Mouse (Mus musculus) liver, embryonic 16.5 days (tissue): ENCODE data around the gene Eml3. TPM values are rescaled to one million over a fixed set of nuclear protein-coding genes. Genes with fewer than 3 reads are reported as not detected.

Source experiments
- ATAC-seq: fragments of 200-750 bp; cut with Nextera tagmentation; 2 replicates; pipeline ENCODE4 v1.8.0; 2017; ENCODE audit warnings: low read depth, mild to moderate bottlenecking, moderate number of reproducible peaks, moderate library complexity
- H3K27ac ChIP-seq: fragments of 300-500 bp; sonication (generic); 2 replicates; pipeline ENCODE4 v1.5.1; 2014; ENCODE audit warnings: mild to moderate bottlenecking, low read length
- H3K27me3 ChIP-seq: fragments of 300-500 bp; sonication (generic); 2 replicates; pipeline ENCODE4 v1.6.1; 2014; ENCODE audit warnings: low read depth, low read length, mixed read lengths; ENCODE audit not compliant: control insufficient read depth, insufficient read depth
- H3K36me3 ChIP-seq: fragments of 300-500 bp; sonication (generic); 2 replicates; pipeline ENCODE4 v1.6.1; 2014; ENCODE audit warnings: mild to moderate bottlenecking; ENCODE audit not compliant: control insufficient read depth, insufficient read depth
- H3K4me1 ChIP-seq: fragments of 300-500 bp; sonication (generic); 2 replicates; pipeline ENCODE4 v1.6.1; 2014; ENCODE audit warnings: low read depth, low read length, mixed read lengths; ENCODE audit not compliant: control insufficient read depth
- H3K4me2 ChIP-seq: fragments of 300-500 bp; sonication (generic); 2 replicates; pipeline ENCODE4 v1.6.1; 2014; ENCODE audit warnings: low read depth, low read length, mixed read lengths
- H3K4me3 ChIP-seq: fragments of 300-500 bp; sonication (generic); 2 replicates; pipeline ENCODE4 v1.5.1; 2014; ENCODE audit warnings: low read depth, mild to moderate bottlenecking, low read length
- H3K9ac ChIP-seq: fragments of 300-500 bp; sonication (generic); 2 replicates; pipeline ENCODE4 v1.6.1; 2014; ENCODE audit warnings: low read depth, low read length
- H3K9me3 ChIP-seq: fragments of 300-500 bp; sonication (generic); replicated peaks from 2 replicates; pipeline ENCODE4 v1.6.1; 2016; ENCODE audit warnings: low read length; ENCODE audit not compliant: control insufficient read depth
- WGBS: fragments of 180-500 bp; shearing (Covaris S2); extraction: QIAGEN DNeasy Blood & Tissue Kit; methylation state at CpG from one replicate; pipeline ENCODE4 v1.1.7; 2014; ENCODE audit not compliant: insufficient replicate concordance; 5-methylcytosine and 5-hydroxymethylcytosine counted together
- polyA plus RNA-seq: library from polyadenylated mRNA; unstranded; fragments of >200 nt; fragmentation: Nextera tagmentation; extraction: Ambion mirVana; gene quantifications from 2 replicates; pipeline ENCODE4 v1.2.1, GENCODE M21; 2015

The Eml3 gene
- polyA plus RNA-seq, 1 experiment from 2014 or later, result 12.8 TPM

DNA sequence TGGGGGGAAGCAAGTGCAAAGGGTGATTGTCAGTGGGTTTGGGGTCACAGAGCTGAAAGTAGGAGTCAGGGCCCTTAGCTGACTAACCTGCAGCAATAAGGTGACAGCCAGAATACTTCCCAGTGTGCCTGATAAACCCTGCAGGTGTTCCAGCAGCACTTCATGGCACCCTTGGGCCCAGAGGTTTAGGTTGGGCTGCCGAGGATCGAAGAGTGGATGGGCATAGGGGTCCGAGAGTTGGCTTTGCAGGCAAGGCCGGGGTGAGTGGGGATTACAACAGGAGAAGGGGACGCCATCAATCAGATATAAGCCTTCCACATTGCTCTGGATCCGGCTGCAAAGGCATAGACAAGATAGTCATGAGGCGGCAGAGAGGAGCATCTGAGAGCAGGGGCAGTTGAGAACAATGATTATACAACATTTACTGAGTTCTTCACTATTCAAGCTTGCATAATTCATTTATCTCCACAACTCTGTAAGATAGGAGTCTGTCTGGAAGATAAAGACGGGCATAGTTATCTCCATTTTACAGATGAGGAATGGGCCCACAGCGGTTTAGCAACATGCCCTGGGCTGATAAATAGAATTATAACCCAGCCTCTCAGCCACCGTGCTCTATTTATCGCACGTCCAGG lies 1.3 kb upstream of the Eml3 start:
- H3K27ac ChIP-seq, result peak overlapping the region; percentile 91
- peaks cover 43% of the 10 kb centered on the region for H3K4me1 ChIP-seq
- H3K27me3 ChIP-seq, result no peaks in the 10 kb centered on the region
- no peaks in the 10 kb centered on the region for H3K36me3 ChIP-seq
- peak overlapping the region; percentile 1; the same call in 1 of the 2 replicates for H3K9ac ChIP-seq
- 27% methylated on average over 12 of the region's 12 CpGs for WGBS
- peak overlapping the region; percentile 90 for H3K4me3 ChIP-seq
- ATAC-seq, result peak; percentile 37
- no peaks in the 10 kb centered on the region for H3K9me3 ChIP-seq
- peak overlapping the region; percentile 99 for H3K4me2 ChIP-seq

DNA sequence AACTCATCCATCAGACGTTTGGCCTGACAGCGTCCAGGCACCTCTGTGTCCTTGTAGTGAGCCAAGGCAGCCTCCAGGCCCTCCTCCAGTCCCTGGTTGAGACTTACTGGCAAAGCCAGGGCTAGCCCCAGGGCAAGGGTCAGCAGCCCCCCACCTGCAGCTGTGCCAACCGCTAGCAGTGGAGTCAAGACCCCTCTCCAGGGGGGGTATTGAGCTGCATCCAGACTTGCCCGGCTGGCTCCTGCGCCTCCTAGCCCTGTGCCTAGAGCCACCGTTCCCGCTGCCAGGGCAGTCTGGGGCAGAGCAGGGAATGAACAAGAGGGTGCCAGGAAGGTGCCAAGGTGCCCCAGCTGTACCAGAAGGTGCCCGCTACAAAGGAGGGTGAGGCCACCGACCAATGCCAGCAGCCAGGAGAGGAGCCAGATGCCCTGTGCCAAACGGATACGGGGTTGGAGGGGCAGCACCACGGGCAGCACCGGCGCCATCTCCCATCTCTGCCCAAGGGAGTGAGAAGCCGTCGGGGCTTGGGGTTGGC lies 596 bp upstream of the Eml3 start:
- peaks cover 41% of the 10 kb centered on the region for H3K4me1 ChIP-seq
- peak; percentile 0; the same call in 1 of the 2 replicates for ATAC-seq

DNA sequence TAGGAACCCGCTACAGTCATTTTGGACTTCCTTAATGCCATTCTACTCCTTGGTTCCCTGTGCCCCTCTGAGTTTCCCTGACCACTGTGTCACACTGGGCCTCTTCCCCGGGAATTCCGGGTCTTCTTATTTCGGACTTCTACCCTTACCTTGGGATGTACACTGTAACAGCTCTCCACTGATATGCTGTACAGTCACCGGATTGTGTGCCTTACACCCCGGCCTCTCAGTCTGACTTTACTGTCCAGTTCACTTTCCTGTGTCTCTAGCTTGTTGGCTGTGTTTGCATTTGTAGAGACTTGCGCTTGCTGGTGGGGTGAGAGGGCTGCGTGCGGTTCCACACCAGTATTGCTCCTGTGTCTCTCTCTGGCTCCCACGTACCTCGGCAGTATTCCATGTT lies 765 bp downstream of the Eml3 start:
- Histone ChIP-seq H3K36me3 (peaks cover 5% of the 10 kb centered on the region; the same call in 1 of the 2 replicates), H3K27ac (peak overlapping the region; percentile 91)

More for the DNA sequence above, 596 bp upstream of the Eml3 start:
- Histone ChIP-seq H3K9ac (peak overlapping the region; percentile 88), H3K4me3 (peak overlapping the region; percentile 90), H3K27ac (peak overlapping the region; percentile 91), H3K9me3 (no peaks in the 10 kb centered on the region), H3K4me2 (peak overlapping the region; percentile 99), H3K36me3 (peaks cover 2% of the 10 kb centered on the region; the same call in 1 of the 2 replicates), H3K27me3 (no peaks in the 10 kb centered on the region)
- 30% methylated on average over 16 of the region's 16 CpGs for WGBS

DNA sequence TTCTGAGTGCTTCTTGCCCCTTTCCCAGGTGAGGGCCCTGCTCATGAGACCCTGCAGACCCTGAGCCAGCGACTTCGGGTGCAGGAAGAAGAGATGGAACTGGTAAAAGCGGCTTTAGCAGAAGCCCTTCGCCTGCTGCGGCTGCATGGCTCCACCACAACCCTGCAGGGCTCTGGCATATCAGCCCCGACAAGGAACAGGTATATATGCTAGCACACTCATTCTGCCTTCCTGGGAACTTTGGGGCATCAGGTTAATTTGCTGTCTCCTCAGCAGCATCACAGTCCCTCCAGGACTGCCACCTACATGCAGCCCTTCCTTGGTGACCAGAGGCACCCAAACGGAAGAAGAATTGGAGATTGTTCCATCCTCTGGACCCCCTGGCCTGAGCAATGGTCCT lies 1.4 kb downstream of the Eml3 start:
- Histone ChIP-seq H3K36me3 (peaks cover 5% of the 10 kb centered on the region; the same call in 1 of the 2 replicates), H3K4me3 (peak overlapping the region; percentile 90), H3K27me3 (no peaks in the 10 kb centered on the region), H3K27ac (no peak overlapping the region), H3K4me1 (peaks cover 41% of the 10 kb centered on the region), H3K9me3 (no peaks in the 10 kb centered on the region), H3K9ac (peak overlapping the region; percentile 88), H3K4me2 (peak overlapping the region; percentile 99)
- no peak for ATAC-seq
- WGBS, result 75% methylated on average over 7 of the region's 7 CpGs

More for the DNA sequence above, 765 bp downstream of the Eml3 start:
- WGBS, result 6% methylated on average over 11 of the region's 11 CpGs
- peak overlapping the region; percentile 88 for H3K9ac ChIP-seq
- no peaks in the 10 kb centered on the region for H3K9me3 ChIP-seq
- peak overlapping the region; percentile 90 for H3K4me3 ChIP-seq
- ATAC-seq, result no peak
- H3K27me3 ChIP-seq, result no peaks in the 10 kb centered on the region
- H3K4me1 ChIP-seq, result peaks cover 41% of the 10 kb centered on the region
- peak overlapping the region; percentile 99 for H3K4me2 ChIP-seq

DNA sequence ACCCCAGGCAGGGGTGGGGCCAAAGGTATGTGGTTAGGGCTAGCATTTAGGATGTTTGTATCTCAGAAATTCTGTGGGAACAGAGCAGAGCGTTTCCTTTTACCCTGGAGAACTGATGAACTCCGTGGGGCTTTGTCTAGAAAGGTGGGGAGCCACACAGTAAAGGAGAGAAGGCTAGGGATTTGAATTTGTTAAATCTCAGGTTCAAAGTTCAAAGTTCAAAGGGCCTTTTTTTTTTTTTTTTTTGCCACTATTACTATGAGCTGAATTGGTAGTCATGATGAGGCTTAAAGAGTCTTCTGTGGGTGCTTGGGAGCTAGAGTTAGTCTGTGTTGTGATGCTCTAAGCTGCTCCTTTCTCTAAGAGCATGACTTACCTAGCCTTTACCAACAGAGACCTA lies 7.4 kb downstream of the Eml3 start:
- Histone ChIP-seq H3K9me3 (no peaks in the 10 kb centered on the region), H3K36me3 (peaks cover 12% of the 10 kb centered on the region; the same call in 1 of the 2 replicates), H3K4me3 (no peak overlapping the region), H3K27ac (no peak overlapping the region), H3K4me1 (peaks cover 10% of the 10 kb centered on the region), H3K4me2 (no peak overlapping the region), H3K27me3 (no peaks in the 10 kb centered on the region), H3K9ac (no peak overlapping the region)
- 85% methylated on average over 2 of the region's 2 CpGs for WGBS
- no peak for ATAC-seq

DNA sequence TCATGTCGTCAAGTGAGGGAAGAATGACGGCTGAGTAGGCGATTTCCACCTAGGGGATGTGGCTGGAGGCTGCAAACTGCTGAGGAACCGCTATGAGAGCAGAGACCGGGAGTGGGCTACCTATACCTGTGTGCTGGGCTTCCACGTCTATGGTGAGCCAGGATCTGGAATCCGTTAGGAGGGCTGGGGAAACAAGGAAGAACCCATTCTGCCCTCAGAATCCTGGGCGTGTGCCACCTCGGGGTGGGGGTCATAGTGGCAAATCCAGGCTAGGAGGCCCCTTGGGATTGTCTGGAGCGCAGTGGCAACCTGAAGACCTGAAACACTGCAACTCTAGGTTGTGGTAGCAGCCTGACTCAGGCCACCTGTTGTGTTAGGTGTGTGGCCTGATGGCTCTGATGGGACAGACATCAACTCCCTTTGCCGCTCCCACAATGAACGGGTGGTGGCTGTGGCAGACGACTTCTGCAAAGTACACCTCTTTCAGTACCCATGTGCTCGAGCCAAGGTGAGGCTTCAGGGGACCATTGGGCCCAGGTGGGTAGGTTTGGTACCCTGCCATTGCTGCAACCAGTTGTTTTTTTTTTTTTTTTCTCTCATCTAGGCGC lies 11.3 kb downstream of the Eml3 start:
- ATAC-seq, result no peak
- Histone ChIP-seq H3K4me2 (peak overlapping the region; percentile 80), H3K27ac (no peak overlapping the region), H3K4me3 (no peak overlapping the region), H3K27me3 (no peaks in the 10 kb centered on the region), H3K9me3 (no peaks in the 10 kb centered on the region), H3K36me3 (peaks cover 16% of the 10 kb centered on the region), H3K9ac (no peak overlapping the region), H3K4me1 (peaks cover 36% of the 10 kb centered on the region)
- WGBS, result 78% methylated on average over 15 of the region's 15 CpGs

DNA sequence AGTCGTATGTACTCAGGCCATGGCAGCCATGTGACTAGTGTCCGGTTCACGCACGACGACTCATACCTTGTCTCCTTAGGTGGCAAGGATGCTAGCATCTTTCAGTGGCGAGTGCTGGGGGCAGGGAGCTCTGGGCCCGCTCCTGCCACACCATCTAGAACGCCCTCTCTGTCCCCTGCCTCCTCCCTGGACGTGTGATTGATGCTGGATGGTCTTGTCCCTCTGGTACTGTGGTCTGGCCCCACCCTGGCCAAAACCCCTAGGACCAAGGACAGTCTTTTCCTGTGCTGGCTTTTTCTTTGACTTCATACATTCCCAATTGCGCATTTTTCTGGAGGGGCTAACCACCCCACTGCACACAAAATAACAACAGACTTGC lies 11.8 kb downstream of the Eml3 start:
- Histone ChIP-seq H3K9ac (peak overlapping the region; percentile 96), H3K27ac (peak overlapping the region; percentile 98), H3K9me3 (no peaks in the 10 kb centered on the region), H3K4me2 (peak overlapping the region; percentile 80), H3K4me3 (peak overlapping the region; percentile 78), H3K36me3 (peaks cover 21% of the 10 kb centered on the region), H3K27me3 (no peaks in the 10 kb centered on the region), H3K4me1 (peaks cover 41% of the 10 kb centered on the region)
- no peak for ATAC-seq
- WGBS, result 49% methylated on average over 10 of the region's 10 CpGs

DNA sequence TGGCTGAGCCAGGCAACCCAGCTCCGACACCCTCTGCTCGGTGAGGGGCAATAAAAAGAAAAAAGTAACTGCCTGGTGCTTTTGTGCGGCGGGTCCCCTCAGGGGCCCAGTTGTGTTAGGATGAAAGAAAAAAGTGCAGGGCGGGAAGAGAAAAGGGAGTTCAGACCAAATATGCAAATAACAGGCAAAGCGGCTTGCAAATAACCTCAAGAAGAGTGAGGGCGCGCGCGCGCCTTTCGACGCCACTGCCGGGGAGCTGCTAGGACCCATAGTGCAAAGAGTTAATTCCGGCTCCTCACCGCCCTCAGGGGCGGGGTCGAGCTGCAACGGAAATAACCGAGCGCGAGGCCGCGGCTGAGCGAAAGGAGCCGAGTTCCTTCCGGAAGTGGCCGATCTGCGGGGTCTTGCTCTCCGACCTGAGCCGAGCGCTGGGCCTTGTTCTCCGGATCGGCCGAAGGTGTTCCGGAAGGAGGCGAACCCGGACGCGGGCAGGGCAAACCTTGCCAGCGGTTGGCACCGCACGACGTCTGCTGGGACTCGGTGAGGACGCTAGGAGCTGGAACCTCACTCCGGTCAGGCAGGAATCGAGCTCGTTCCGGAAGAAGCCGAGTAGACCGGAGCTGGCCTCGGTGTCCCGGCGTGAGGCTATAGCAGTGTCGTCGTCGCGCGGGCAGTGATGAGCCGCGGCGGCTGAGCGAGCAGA lies 12.3 kb downstream of the Eml3 start, which contains the start of gene Mta2:
Mta2 (plus strand) TSS at position 361 of the 703 bp plus-strand sequence.
- under 1% methylated on average over 64 of the region's 64 CpGs for WGBS
- H3K9me3 ChIP-seq, result no peaks in the 10 kb centered on the region
- peak; percentile 93 for ATAC-seq
- H3K36me3 ChIP-seq, result peaks cover 24% of the 10 kb centered on the region
- peak within 1 kb of the TSS; percentile 80 for H3K4me2 ChIP-seq
- peak within 1 kb of the TSS; percentile 98 for H3K27ac ChIP-seq
- H3K27me3 ChIP-seq, result no peaks in the 10 kb centered on the region
- H3K4me1 ChIP-seq, result peaks cover 46% of the 10 kb centered on the region
- peak within 1 kb of the TSS; percentile 78 for H3K4me3 ChIP-seq
- peak within 1 kb of the TSS; percentile 96 for H3K9ac ChIP-seq
